Mouse (Mus musculus) regulatory T cell (primary cell): Measurements from ENCODE around the gene Jade1.

Source experiments
- in situ Hi-C: fragments of 300-600 bp; cut with MboI, MseI; formaldehyde crosslinking; loops from one replicate; pipeline ENCODE4 v1.15.1; 2025; ENCODE audit warnings: high pct_unique_total_duplicates

Gene Jade1

GRCm38 (mm10) chr3:41555491-41556381 is at the start of gene Jade1:
Jade1 (plus strand) TSS chr3:41555731.
- in situ Hi-C loops: loop anchor here (10.0 to 25.0 kb wide), 2 partner anchors 341 to 1018 kb away; partner anchors contain the start of gene Intu

GRCm38 (mm10) chr3:41509441-41509840 is 46.1 kb upstream of the Jade1 start:
- in situ Hi-C loops: no loop called here

GRCm38 (mm10) chr3:41510191-41510590 is 45.3 kb upstream of the Jade1 start:
- in situ Hi-C loops: no loop called here

- in situ Hi-C loops: no loop called here
These were observed 44.8 kb upstream of the Jade1 start for GRCm38 (mm10) chr3:41510750-41511149.

GRCm38 (mm10) chr3:41514003-41514402 is 41.5 kb upstream of the Jade1 start:
- in situ Hi-C loops: no loop called here

GRCm38 (mm10) chr3:41514683-41515305 is 40.7 kb upstream of the Jade1 start:
- in situ Hi-C loops: no loop called here

GRCm38 (mm10) chr3:41516961-41517518 is 38.5 kb upstream of the Jade1 start:
- in situ Hi-C loops: no loop called here

- in situ Hi-C loops: no loop called here
These were observed 34.6 kb upstream of the Jade1 start for GRCm38 (mm10) chr3:41520925-41521324.

GRCm38 (mm10) chr3:41521733-41522132 is 33.8 kb upstream of the Jade1 start:
- in situ Hi-C loops: no loop called here

- in situ Hi-C loops: no loop called here
These were observed 33.1 kb upstream of the Jade1 start for GRCm38 (mm10) chr3:41522226-41523005.

GRCm38 (mm10) chr3:41523006-41523375 is 32.5 kb upstream of the Jade1 start:
- in situ Hi-C loops: no loop called here

- in situ Hi-C loops: no loop called here
These were observed 32.1 kb upstream of the Jade1 start for GRCm38 (mm10) chr3:41523460-41523859.

- in situ Hi-C loops: loop anchor here (25.0 kb wide), 1 partner anchor 866 kb away; no protein-coding TSS in a partner anchor
These were observed 27.1 kb upstream of the Jade1 start for GRCm38 (mm10) chr3:41528291-41528969.

- in situ Hi-C loops: loop anchor here (25.0 kb wide), 1 partner anchor 868 kb away; no protein-coding TSS in a partner anchor
These were observed 25.4 kb upstream of the Jade1 start for GRCm38 (mm10) chr3:41530156-41530555.

- in situ Hi-C loops: loop anchor here (25.0 kb wide), 1 partner anchor 869 kb away; no protein-coding TSS in a partner anchor
These were observed 24.0 kb upstream of the Jade1 start for GRCm38 (mm10) chr3:41531541-41531940.

GRCm38 (mm10) chr3:41532109-41532508 is 23.4 kb upstream of the Jade1 start:
- in situ Hi-C loops: loop anchor here (25.0 kb wide), 1 partner anchor 870 kb away; no protein-coding TSS in a partner anchor

- in situ Hi-C loops: loop anchor here (25.0 kb wide), 1 partner anchor 871 kb away; no protein-coding TSS in a partner anchor
These were observed 21.9 kb upstream of the Jade1 start for GRCm38 (mm10) chr3:41533660-41534059.

- in situ Hi-C loops: loop anchor here (25.0 kb wide), 1 partner anchor 876 kb away; no protein-coding TSS in a partner anchor
These were observed 17.6 kb upstream of the Jade1 start for GRCm38 (mm10) chr3:41537957-41538356.

- in situ Hi-C loops: loop anchor here (25.0 kb wide), 1 partner anchor 879 kb away; no protein-coding TSS in a partner anchor
These were observed 14.2 kb upstream of the Jade1 start for GRCm38 (mm10) chr3:41541313-41541712.

- in situ Hi-C loops: loop anchor here (25.0 kb wide), 1 partner anchor 882 kb away; no protein-coding TSS in a partner anchor
These were observed 11.1 kb upstream of the Jade1 start for GRCm38 (mm10) chr3:41544451-41544850.
